Mouse (Mus musculus): ENCODE measurements around the gene Phf21a. TPM values are rescaled to one million over a fixed set of nuclear protein-coding genes. Genes with fewer than 3 reads are reported as not detected.

The Phf21a gene
- polyA plus RNA-seq, 2 experiments: 1.8 to 4.7 TPM

DNA sequence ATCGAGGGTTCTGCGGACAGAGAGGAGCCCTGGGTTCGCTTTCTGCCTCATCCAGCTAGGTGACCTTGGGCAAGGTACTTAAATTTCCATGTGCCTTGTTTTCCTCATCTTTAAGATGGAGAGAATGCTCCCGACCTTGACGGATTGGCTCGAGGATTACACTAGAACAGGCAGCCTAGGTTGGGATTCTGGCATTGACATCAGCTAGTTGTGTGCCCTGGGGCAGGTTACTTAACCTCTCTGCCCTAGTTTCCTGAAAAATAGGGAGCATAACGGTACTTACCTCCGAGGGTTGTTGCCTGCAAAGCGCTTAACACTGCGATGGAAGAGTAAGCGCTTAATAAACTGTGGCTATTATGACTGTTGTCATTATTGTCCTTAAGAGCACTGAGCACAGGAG is 34.0 kb upstream of the Phf21a start:
- ATAC-seq (ENCODE audit: insufficient read depth) (no peak), DNase-seq (ENCODE audit: low read depth in 3 of 3, low spot score in 3 of 3) (no peak)
- Histone ChIP-seq H3K27me3 (ENCODE audit: control insufficient read depth, insufficient read depth, low read length) (peaks cover 48% of the 10 kb centered on the region), H3K4me3 (ENCODE audit: insufficient read depth in 1 of 2, low read depth in 2 of 2, low read length in 2 of 2) (peak overlapping the region; percentile 35 to 43; a peak in 3 of 4 replicates), H3K27ac (no peak overlapping the region), H3K4me1 (replicated peaks; ENCODE audit: control insufficient read depth in 2 of 2, insufficient read depth in 2 of 2, low read length in 1 of 2) (peaks cover 4 to 13% of the 10 kb centered on the region in 2 experiments), H3K9me3 (ENCODE audit: control insufficient read depth, low read length) (no peaks in the 10 kb centered on the region), H3K9ac (replicated peaks) (no peak overlapping the region), H3K4me2 (ENCODE audit: low read depth) (peak overlapping the region; percentile 73), H3K36me3 (replicated peaks; ENCODE audit: control insufficient read depth, insufficient read depth, low read depth) (no peaks in the 10 kb centered on the region)
- TF ChIP-seq EP300 (IDR thresholded peaks at IDR 0.05; ENCODE audit: low read depth) (no peak), CTCF (IDR thresholded peaks at IDR 0.05; ENCODE audit: low read depth) (no peak)
- WGBS (ENCODE audit: insufficient replicate concordance): 3% methylated on average over 11 of the region's 11 CpGs

DNA sequence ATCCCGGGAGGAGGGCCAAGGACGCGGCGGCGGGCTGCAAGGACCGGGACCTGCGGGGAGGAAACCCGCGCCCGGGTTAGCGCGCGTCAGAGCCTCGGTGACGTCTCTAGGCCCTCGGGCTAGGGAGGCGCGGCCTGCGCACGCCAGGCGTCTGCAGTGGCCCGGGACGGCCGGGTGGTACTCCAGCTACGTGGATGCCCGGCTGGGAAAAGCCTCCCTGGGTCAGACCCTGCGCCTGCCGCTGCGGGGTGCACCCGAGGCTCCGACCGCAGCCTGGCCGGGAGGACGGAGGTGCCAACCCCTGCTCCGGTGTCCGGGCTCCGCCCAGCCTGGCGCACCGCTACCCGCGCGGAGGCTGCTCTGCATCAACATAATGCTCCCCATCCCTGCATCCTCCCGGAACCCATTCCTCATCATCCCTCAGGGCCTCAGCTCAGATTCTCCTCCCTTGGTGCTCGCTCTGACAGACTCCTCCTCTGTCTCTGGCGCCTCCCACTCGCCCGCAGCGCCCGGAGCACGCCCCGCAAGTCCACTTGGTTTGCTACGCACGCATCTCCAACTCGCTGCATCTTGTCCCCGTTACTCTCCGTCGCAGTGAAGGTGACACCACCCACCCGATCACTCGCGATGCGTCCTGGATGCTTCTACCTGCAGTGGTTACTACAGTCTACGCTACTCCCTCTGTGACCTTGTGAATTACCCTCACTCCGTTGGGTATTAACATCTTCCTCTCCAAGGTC is 33.3 kb upstream of the Phf21a start:
- Histone ChIP-seq H3K4me3 (ENCODE audit: insufficient read depth in 1 of 2, low read depth in 2 of 2, low read length in 2 of 2) (peak overlapping the region; percentile 43 to 46), H3K36me3 (replicated peaks; ENCODE audit: control insufficient read depth, insufficient read depth, low read depth) (no peaks in the 10 kb centered on the region), H3K9me3 (ENCODE audit: control insufficient read depth, low read length) (no peaks in the 10 kb centered on the region), H3K27me3 (ENCODE audit: control insufficient read depth, insufficient read depth, low read length) (peaks cover 48% of the 10 kb centered on the region), H3K4me1 (replicated peaks; ENCODE audit: control insufficient read depth in 2 of 2, insufficient read depth in 2 of 2, low read length in 1 of 2) (peaks cover 4 to 13% of the 10 kb centered on the region in 2 experiments), H3K27ac (no peak overlapping the region), H3K9ac (replicated peaks) (no peak overlapping the region), H3K4me2 (ENCODE audit: low read depth) (peak overlapping the region; percentile 73)
- 1% methylated on average over 60 of the region's 63 CpGs for WGBS (ENCODE audit: insufficient replicate concordance)
- no peak for TF ChIP-seq EP300 (IDR thresholded peaks at IDR 0.05; ENCODE audit: low read depth)
- no peak for TF ChIP-seq CTCF (IDR thresholded peaks at IDR 0.05; ENCODE audit: low read depth)
- ATAC-seq (ENCODE audit: insufficient read depth) (no peak), DNase-seq (ENCODE audit: low read depth in 3 of 3, low spot score in 3 of 3) (no peak)

DNA sequence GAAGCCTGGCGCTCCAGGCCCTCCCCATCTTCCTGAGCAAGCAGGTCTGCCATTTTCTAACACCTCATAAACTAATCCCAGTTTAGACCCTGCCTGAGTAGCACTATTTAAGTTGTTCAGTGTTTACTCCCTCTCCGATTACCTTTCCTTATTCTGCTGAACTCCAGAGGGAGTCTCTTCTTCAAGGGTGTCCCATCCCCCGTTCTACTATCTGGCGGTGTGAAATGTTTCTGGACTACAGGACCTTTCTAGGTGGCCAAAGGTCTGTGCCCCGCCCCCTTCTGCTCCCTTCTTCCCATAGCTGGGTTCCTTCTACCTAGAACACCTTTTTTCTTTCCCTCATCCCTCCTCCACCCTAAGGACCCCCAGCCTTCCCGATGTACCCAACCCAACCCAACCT is 32.6 kb upstream of the Phf21a start:
- Histone ChIP-seq H3K4me1 (replicated peaks; ENCODE audit: control insufficient read depth in 2 of 2, insufficient read depth in 2 of 2, low read length in 1 of 2) (peaks cover 2 to 14% of the 10 kb centered on the region in 2 experiments), H3K9me3 (ENCODE audit: control insufficient read depth, low read length) (no peaks in the 10 kb centered on the region), H3K36me3 (replicated peaks; ENCODE audit: control insufficient read depth, insufficient read depth, low read depth) (no peaks in the 10 kb centered on the region), H3K4me2 (ENCODE audit: low read depth) (peak overlapping the region; percentile 73; the same call in 1 of the 2 replicates), H3K4me3 (ENCODE audit: insufficient read depth in 1 of 2, low read depth in 2 of 2, low read length in 2 of 2) (no peak overlapping the region), H3K27ac (no peak overlapping the region), H3K27me3 (ENCODE audit: control insufficient read depth, insufficient read depth, low read length) (peaks cover 44% of the 10 kb centered on the region), H3K9ac (replicated peaks) (no peak overlapping the region)
- no peak for TF ChIP-seq EP300 (IDR thresholded peaks at IDR 0.05; ENCODE audit: low read depth)
- TF ChIP-seq CTCF (IDR thresholded peaks at IDR 0.05; ENCODE audit: low read depth): no peak
- DNase-seq (ENCODE audit: low read depth in 3 of 3, low spot score in 3 of 3): no peak
- WGBS (ENCODE audit: insufficient replicate concordance): 15% methylated on average over 6 of the region's 6 CpGs
- ATAC-seq (ENCODE audit: insufficient read depth): no peak

DNA sequence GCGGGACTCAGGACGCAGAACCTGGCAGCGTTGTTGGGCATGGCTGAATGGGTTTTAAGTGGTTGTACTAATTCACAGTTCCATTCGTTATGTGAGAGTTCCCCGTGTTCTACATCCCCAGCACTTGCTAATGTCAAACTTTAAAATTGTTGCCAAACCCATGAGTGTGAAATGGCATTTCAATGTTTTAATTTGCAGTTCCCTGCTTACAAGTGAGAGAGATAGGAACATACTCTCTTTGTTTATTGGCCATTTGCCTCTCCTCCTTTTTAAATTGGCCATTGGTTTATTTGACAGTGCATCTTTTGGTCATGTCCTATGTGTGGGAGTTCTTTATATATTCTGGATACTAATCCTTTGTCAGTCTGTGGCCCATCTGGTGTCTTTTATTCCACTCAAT is 31.6 kb upstream of the Phf21a start:
- H3K4me2 ChIP-seq (ENCODE audit: low read depth): no peak overlapping the region
- DNase-seq (ENCODE audit: low read depth in 3 of 3, low spot score in 3 of 3) (no peak), ATAC-seq (ENCODE audit: insufficient read depth) (no peak)
- no peak overlapping the region for H3K9ac ChIP-seq (replicated peaks)
- H3K4me3 ChIP-seq (ENCODE audit: insufficient read depth in 1 of 2, low read depth in 2 of 2, low read length in 2 of 2): no peak overlapping the region
- WGBS (ENCODE audit: insufficient replicate concordance): 56% methylated on average over 5 of the region's 5 CpGs
- no peaks in the 10 kb centered on the region for H3K36me3 ChIP-seq (replicated peaks; ENCODE audit: control insufficient read depth, insufficient read depth, low read depth)
- H3K9me3 ChIP-seq (ENCODE audit: control insufficient read depth, low read length): no peaks in the 10 kb centered on the region
- H3K4me1 ChIP-seq (replicated peaks; ENCODE audit: control insufficient read depth in 2 of 2, insufficient read depth in 2 of 2, low read length in 1 of 2): peaks cover 0 to 9% of the 10 kb centered on the region in 2 experiments; a peak in 2 of 4 replicates
- H3K27ac ChIP-seq: no peak overlapping the region
- no peak for TF ChIP-seq EP300 (IDR thresholded peaks at IDR 0.05; ENCODE audit: low read depth)
- no peak for TF ChIP-seq CTCF (IDR thresholded peaks at IDR 0.05; ENCODE audit: low read depth)
- H3K27me3 ChIP-seq (ENCODE audit: control insufficient read depth, insufficient read depth, low read length): peaks cover 42% of the 10 kb centered on the region

DNA sequence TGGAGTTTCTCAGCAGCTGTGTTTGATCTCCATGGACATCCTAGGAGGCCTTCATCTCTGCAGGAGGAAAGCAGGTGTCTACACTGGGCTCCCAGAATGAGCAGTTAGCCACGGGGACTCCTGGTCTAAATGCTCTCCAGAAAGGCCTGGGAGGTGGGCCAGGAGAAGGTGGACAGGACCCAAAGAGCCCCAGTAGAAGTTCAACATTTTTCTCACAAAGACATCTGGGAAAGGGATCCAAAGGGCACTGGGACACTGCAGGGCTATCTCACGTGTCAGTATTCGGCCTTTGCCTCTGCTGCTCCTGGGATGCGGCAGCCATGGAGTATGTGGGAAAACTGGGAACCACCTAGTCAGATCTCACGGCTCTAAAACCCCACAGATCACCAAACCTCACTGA is 29.8 kb upstream of the Phf21a start:
- H3K4me1 ChIP-seq (replicated peaks; ENCODE audit: control insufficient read depth in 2 of 2, insufficient read depth in 2 of 2, low read length in 1 of 2): peaks cover 0 to 9% of the 10 kb centered on the region in 2 experiments; a peak in 2 of 4 replicates
- no peaks in the 10 kb centered on the region for H3K36me3 ChIP-seq (replicated peaks; ENCODE audit: control insufficient read depth, insufficient read depth, low read depth)
- no peak overlapping the region for H3K4me3 ChIP-seq (ENCODE audit: insufficient read depth in 1 of 2, low read depth in 2 of 2, low read length in 2 of 2)
- DNase-seq (ENCODE audit: low read depth in 3 of 3, low spot score in 3 of 3) (no peak), ATAC-seq (ENCODE audit: insufficient read depth) (no peak)
- 53% methylated on average over 5 of the region's 5 CpGs for WGBS (ENCODE audit: insufficient replicate concordance)
- H3K27me3 ChIP-seq (ENCODE audit: control insufficient read depth, insufficient read depth, low read length): peaks cover 38% of the 10 kb centered on the region
- no peak overlapping the region for H3K4me2 ChIP-seq (ENCODE audit: low read depth)
- H3K27ac ChIP-seq: no peak overlapping the region
- no peak overlapping the region for H3K9ac ChIP-seq (replicated peaks)
- no peaks in the 10 kb centered on the region for H3K9me3 ChIP-seq (ENCODE audit: control insufficient read depth, low read length)
- TF ChIP-seq EP300 (IDR thresholded peaks at IDR 0.05; ENCODE audit: low read depth): no peak
- TF ChIP-seq CTCF (IDR thresholded peaks at IDR 0.05; ENCODE audit: low read depth): no peak
